Mouse (Mus musculus) liver, embryonic 15.5 days (tissue): ENCODE measurements at regions not wholly inside any gene's neighbourhood (a gene's known extent, or its start where the extent isn't known, plus 50 kb on each side); places are given as distances from the start of the nearest gene placed in this dataset.

Source experiments
- ATAC-seq: fragments of 200-750 bp; cut with Nextera tagmentation; 2 replicates; pipeline ENCODE4 v1.8.0; 2017; ENCODE audit warnings: moderate number of reproducible peaks, mild to moderate bottlenecking, moderate library complexity; ENCODE audit not compliant: insufficient read depth
- H3K27ac ChIP-seq: fragments of 300-500 bp; sonication (generic); replicated peaks from 2 replicates; pipeline ENCODE4 v1.5.1; 2015; ENCODE audit warnings: mild to moderate bottlenecking, inconsistent platforms
- H3K27me3 ChIP-seq: fragments of 300-500 bp; sonication (generic); 2 replicates; pipeline ENCODE4 v1.6.1; 2015; ENCODE audit warnings: mild to moderate bottlenecking, inconsistent platforms
- H3K36me3 ChIP-seq: fragments of 300-500 bp; sonication (generic); replicated peaks from 2 replicates; pipeline ENCODE4 v1.6.1; 2015; ENCODE audit warnings: moderate library complexity, mild to moderate bottlenecking, inconsistent platforms
- H3K4me1 ChIP-seq: fragments of 300-500 bp; sonication (generic); replicated peaks from 2 replicates; pipeline ENCODE4 v1.6.1; 2015; ENCODE audit warnings: inconsistent platforms
- H3K4me2 ChIP-seq: fragments of 300-500 bp; sonication (generic); 2 replicates; pipeline ENCODE4 v1.6.1; 2015; ENCODE audit warnings: moderate library complexity, mild to moderate bottlenecking, inconsistent platforms
- H3K4me3 ChIP-seq: fragments of 300-500 bp; sonication (generic); replicated peaks from 2 replicates; pipeline ENCODE4 v1.5.1; 2015; ENCODE audit warnings: mild to moderate bottlenecking, inconsistent platforms
- H3K9ac ChIP-seq: fragments of 300-500 bp; sonication (generic); 2 replicates; pipeline ENCODE4 v1.6.1; 2015; ENCODE audit warnings: moderate library complexity, mild to moderate bottlenecking, inconsistent platforms
- H3K9me3 ChIP-seq: fragments of 300-500 bp; sonication (generic); replicated peaks from 2 replicates; pipeline ENCODE4 v1.6.1; 2016; ENCODE audit warnings: inconsistent platforms
- WGBS: fragments of 180-500 bp; shearing (Covaris S2); methylation state at CpG from one replicate; pipeline ENCODE4 v1.1.7; 2015; ENCODE audit warnings: mixed read lengths; ENCODE audit not compliant: insufficient replicate concordance; 5-methylcytosine and 5-hydroxymethylcytosine counted together

DNA sequence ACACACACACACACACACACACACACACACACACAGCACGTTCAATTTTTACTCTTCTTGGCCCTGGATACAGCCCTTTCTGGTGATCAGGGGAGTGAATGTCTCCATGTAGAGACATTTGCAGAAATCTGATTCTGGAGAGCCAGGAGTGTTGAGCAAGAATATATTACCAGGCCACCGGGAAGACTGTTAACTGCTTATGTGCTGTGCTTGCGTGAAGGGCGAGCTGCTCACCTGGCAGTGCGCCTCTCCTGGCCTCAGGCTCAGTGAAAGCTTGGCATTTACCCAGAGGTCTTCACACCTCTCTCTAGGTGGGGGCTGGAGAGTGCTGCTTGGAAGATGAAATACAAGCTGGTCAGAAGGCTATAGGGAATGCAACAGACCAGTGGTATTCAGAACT lies 332.4 kb upstream of the Tet2 start:
- Histone ChIP-seq H3K4me1 (no peaks in the 10 kb centered on the region), H3K4me2 (no peak overlapping the region), H3K9me3 (no peaks in the 10 kb centered on the region), H3K27ac (no peak overlapping the region), H3K27me3 (no peaks in the 10 kb centered on the region), H3K9ac (no peak overlapping the region), H3K36me3 (no peaks in the 10 kb centered on the region), H3K4me3 (no peak overlapping the region)
- 55% methylated on average over 5 of the region's 5 CpGs for WGBS
- ATAC-seq, result no peak

- no peak overlapping the region for H3K9ac ChIP-seq
- no peak for ATAC-seq
- H3K4me2 ChIP-seq, result no peak overlapping the region
- no peaks in the 10 kb centered on the region for H3K36me3 ChIP-seq
- H3K27me3 ChIP-seq, result no peaks in the 10 kb centered on the region
- 24% methylated on average over 1 of the region's 1 CpGs for WGBS
- no peaks in the 10 kb centered on the region for H3K4me1 ChIP-seq
- no peak overlapping the region for H3K4me3 ChIP-seq
- H3K27ac ChIP-seq, result no peak overlapping the region
- no peaks in the 10 kb centered on the region for H3K9me3 ChIP-seq
Observed at GRCm38 (mm10) chr3:133880626-133881025, 335.7 kb upstream of the Tet2 start.

DNA sequence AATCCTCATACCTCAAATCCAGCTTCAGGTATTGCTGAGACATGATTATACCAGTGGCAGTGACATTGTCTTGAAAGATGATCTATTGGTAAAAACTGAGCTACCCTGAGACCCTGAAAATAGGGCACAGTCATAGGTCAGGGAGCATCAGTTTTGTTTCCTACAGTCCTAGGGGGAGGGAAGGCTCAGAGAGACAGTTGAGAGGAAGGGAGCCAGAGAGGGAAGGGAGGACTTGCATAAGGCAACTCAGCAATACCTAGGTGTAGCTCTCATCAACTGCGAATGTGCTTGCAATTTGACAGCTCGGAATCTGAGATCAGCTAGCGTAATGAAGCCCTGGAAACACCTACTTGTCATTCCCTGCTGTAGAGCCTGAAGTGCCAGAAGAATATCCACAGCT lies 334.4 kb upstream of the Cxxc4 start:
- WGBS, result 61% methylated on average over 3 of the region's 3 CpGs
- Histone ChIP-seq H3K27ac (no peak overlapping the region), H3K9ac (no peak overlapping the region), H3K4me3 (no peak overlapping the region), H3K9me3 (no peaks in the 10 kb centered on the region), H3K36me3 (no peaks in the 10 kb centered on the region), H3K4me2 (no peak overlapping the region), H3K4me1 (no peaks in the 10 kb centered on the region), H3K27me3 (no peaks in the 10 kb centered on the region)
- ATAC-seq, result no peak

DNA sequence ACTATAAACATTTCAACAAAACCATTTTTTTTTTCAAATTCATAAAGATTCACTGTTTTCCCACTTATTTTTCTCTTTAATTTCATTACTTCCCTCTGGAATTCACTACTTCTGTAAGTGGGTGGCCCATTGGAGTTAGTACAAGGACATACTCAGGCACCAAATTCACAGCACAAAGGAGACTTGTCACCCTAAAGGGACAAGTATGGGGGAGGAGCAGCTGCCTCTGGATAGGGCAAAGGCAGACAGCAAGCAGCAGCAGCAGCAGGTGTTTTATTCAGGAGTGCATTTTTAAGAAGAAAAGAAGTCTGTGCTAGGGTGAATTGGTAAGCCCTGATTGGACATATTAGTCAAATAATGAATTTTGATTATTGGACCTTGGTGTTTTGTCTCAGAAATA lies 314.1 kb upstream of the Cxxc4 start:
- H3K4me2 ChIP-seq, result no peak overlapping the region
- no peaks in the 10 kb centered on the region for H3K27me3 ChIP-seq
- no peaks in the 10 kb centered on the region for H3K4me1 ChIP-seq
- H3K9me3 ChIP-seq, result no peaks in the 10 kb centered on the region
- H3K27ac ChIP-seq, result no peak overlapping the region
- no peaks in the 10 kb centered on the region for H3K36me3 ChIP-seq
- ATAC-seq, result no peak
- no peak overlapping the region for H3K9ac ChIP-seq
- no peak overlapping the region for H3K4me3 ChIP-seq

DNA sequence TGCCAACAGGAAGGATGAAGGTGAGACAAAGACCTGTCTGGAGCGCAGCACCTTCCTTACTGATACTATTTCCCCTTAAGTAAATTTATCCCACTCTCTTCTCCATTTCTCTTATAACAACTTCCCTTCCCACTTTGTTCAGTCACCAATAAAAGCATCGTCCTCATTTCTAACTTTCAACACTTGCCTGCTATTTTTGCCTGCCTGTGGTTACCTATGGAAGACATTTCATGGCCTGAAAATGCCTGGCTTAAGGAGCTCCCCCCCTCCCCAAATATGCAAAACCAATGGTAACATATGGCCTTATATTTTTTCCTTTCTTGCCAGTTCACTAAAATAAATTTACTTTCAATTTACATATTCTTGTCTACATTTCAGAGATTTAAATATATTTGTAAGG lies 271.0 kb upstream of the Cxxc4 start:
- no peak overlapping the region for H3K27ac ChIP-seq
- 55% methylated on average over 2 of the region's 2 CpGs for WGBS
- no peaks in the 10 kb centered on the region for H3K9me3 ChIP-seq
- no peak overlapping the region for H3K4me2 ChIP-seq
- ATAC-seq, result no peak
- H3K4me3 ChIP-seq, result no peak overlapping the region
- no peaks in the 10 kb centered on the region for H3K27me3 ChIP-seq
- no peak overlapping the region for H3K9ac ChIP-seq
- H3K36me3 ChIP-seq, result no peaks in the 10 kb centered on the region
- no peaks in the 10 kb centered on the region for H3K4me1 ChIP-seq

GRCm38 (mm10) chr3:133968176-133968575 lies 268.1 kb upstream of the Cxxc4 start:
- ATAC-seq, result no peak

GRCm38 (mm10) chr3:133972774-133973173 lies 263.5 kb upstream of the Cxxc4 start:
- Histone ChIP-seq H3K27ac (no peak overlapping the region), H3K4me2 (no peak overlapping the region), H3K9ac (no peak overlapping the region), H3K27me3 (no peaks in the 10 kb centered on the region), H3K4me1 (no peaks in the 10 kb centered on the region), H3K4me3 (no peak overlapping the region), H3K36me3 (no peaks in the 10 kb centered on the region), H3K9me3 (no peaks in the 10 kb centered on the region)
- ATAC-seq, result no peak
- WGBS, result 59% methylated on average over 2 of the region's 2 CpGs

More at GRCm38 (mm10) chr3:133968176-133968575, 268.1 kb upstream of the Cxxc4 start:
- H3K27me3 ChIP-seq, result no peaks in the 10 kb centered on the region
- no peaks in the 10 kb centered on the region for H3K36me3 ChIP-seq
- no peak overlapping the region for H3K27ac ChIP-seq
- no peak overlapping the region for H3K4me2 ChIP-seq
- H3K4me3 ChIP-seq, result no peak overlapping the region
- no peaks in the 10 kb centered on the region for H3K9me3 ChIP-seq
- no peaks in the 10 kb centered on the region for H3K4me1 ChIP-seq
- no peak overlapping the region for H3K9ac ChIP-seq
- WGBS, result 60% methylated on average over 6 of the region's 6 CpGs

GRCm38 (mm10) chr3:133987681-133988080 lies 248.6 kb upstream of the Cxxc4 start:
- Histone ChIP-seq H3K27ac (no peak overlapping the region), H3K27me3 (no peaks in the 10 kb centered on the region), H3K4me1 (no peaks in the 10 kb centered on the region), H3K4me3 (no peak overlapping the region), H3K9me3 (no peaks in the 10 kb centered on the region), H3K4me2 (no peak overlapping the region), H3K36me3 (no peaks in the 10 kb centered on the region), H3K9ac (no peak overlapping the region)
- no peak for ATAC-seq
- WGBS, result 63% methylated on average over 2 of the region's 2 CpGs

- H3K9me3 ChIP-seq, result no peaks in the 10 kb centered on the region
- H3K36me3 ChIP-seq, result no peaks in the 10 kb centered on the region
- H3K4me2 ChIP-seq, result no peak overlapping the region
- no peak overlapping the region for H3K9ac ChIP-seq
- no peak overlapping the region for H3K4me3 ChIP-seq
- no peaks in the 10 kb centered on the region for H3K4me1 ChIP-seq
- H3K27ac ChIP-seq, result no peak overlapping the region
- no peak for ATAC-seq
- no peaks in the 10 kb centered on the region for H3K27me3 ChIP-seq
- WGBS, result 56% methylated on average over 2 of the region's 2 CpGs
Observed at GRCm38 (mm10) chr3:133993971-133994370, 242.3 kb upstream of the Cxxc4 start.

- no peak overlapping the region for H3K4me3 ChIP-seq
- H3K36me3 ChIP-seq, result no peaks in the 10 kb centered on the region
- no peaks in the 10 kb centered on the region for H3K4me1 ChIP-seq
- no peak for ATAC-seq
- H3K9ac ChIP-seq, result no peak overlapping the region
- H3K4me2 ChIP-seq, result no peak overlapping the region
- H3K27ac ChIP-seq, result no peak overlapping the region
- H3K9me3 ChIP-seq, result no peaks in the 10 kb centered on the region
- H3K27me3 ChIP-seq, result no peaks in the 10 kb centered on the region
- 75% methylated on average over 8 of the region's 8 CpGs for WGBS
Observed at GRCm38 (mm10) chr3:133999965-134000364, 236.3 kb upstream of the Cxxc4 start.

DNA sequence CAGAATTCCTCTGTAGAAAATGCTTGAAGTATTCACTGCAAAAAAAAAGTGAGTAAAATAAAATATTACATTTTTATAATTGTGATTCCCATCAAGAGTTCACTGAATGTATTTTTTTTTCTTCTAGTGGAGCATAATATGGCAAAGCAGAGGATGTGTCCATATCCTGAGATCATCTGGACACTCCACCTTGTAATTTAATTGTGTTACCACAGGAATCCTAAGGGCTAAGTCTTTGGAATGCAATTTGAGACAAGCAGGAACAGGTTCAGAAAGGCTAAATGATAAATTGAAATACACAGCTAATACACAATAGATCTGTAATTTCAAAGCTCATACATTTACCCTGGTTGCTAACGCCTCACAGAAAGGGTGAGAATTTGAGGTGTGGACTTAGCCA lies 235.7 kb upstream of the Cxxc4 start:
- no peak overlapping the region for H3K9ac ChIP-seq
- ATAC-seq, result no peak
- no peaks in the 10 kb centered on the region for H3K4me1 ChIP-seq
- 63% methylated on average over 1 of the region's 1 CpGs for WGBS
- no peak overlapping the region for H3K4me3 ChIP-seq
- H3K4me2 ChIP-seq, result no peak overlapping the region
- H3K36me3 ChIP-seq, result no peaks in the 10 kb centered on the region
- no peaks in the 10 kb centered on the region for H3K9me3 ChIP-seq
- H3K27ac ChIP-seq, result no peak overlapping the region
- no peaks in the 10 kb centered on the region for H3K27me3 ChIP-seq

- H3K4me1 ChIP-seq, result no peaks in the 10 kb centered on the region
- H3K4me2 ChIP-seq, result no peak overlapping the region
- no peak overlapping the region for H3K27ac ChIP-seq
- H3K9me3 ChIP-seq, result no peaks in the 10 kb centered on the region
- no peak for ATAC-seq
- no peaks in the 10 kb centered on the region for H3K36me3 ChIP-seq
- no peak overlapping the region for H3K4me3 ChIP-seq
- WGBS, result 51% methylated on average over 2 of the region's 2 CpGs
- H3K9ac ChIP-seq, result no peak overlapping the region
- no peaks in the 10 kb centered on the region for H3K27me3 ChIP-seq
Observed at GRCm38 (mm10) chr3:134014805-134015204, 221.5 kb upstream of the Cxxc4 start.
